ENCODE assay signal across 15 mouse cellular contexts in the genomic region with DNA sequence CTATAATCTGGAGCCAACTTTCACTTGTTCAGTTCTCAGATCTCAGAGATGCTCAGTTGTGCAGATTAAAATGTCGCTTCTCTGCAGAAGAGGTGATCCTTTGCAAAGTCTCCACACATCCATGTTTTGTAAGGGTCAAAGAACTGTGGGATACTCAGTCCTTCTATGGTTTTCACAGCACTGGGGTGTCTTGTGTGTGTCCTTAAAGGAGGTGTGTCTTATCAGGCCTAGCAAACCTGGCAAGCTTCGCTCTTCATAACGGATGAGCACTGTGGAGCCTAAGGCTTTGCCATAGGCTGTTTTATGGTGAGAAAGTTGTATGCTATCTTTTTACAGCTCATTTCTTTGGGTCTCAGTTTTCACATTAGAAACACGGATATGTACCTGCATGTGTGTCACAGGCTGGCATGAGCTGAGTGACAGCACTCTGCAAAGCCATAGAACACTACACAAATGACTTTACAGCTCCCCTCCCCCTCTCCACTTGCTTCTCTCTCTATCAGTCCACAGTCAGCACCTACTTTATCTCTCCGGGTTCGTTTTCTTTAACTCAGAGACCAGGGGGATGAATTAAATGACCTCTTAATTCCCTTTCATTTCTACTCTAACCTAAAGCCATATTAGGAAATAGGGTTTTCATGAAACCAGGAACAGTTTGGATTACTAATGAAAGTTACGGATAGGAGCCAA. TPM values are rescaled to one million over a fixed set of nuclear protein-coding genes. Genes with fewer than 3 reads are reported as not detected.
DNase-seq lines count a peak whose midpoint lies in the region; ATAC-seq and TF ChIP-seq lines count a peak whose summit lies in the region.
"Had no signal": no experiment of that assay in that cellular context is flagged by ENCODE, and none has a peak within 500 bp of the region (broad histone marks: within the 10 kb centered on the region; RNA-seq: fewer than 3 reads in every experiment).

No protein-coding gene starts in this region.

- H3K36me3 ChIP-seq in heart, embryonic 12.5 days = no peaks in the 10 kb centered on the region
- H3K36me3 ChIP-seq in MEL (ENCODE audit: control insufficient read depth in 1 of 2, insufficient read depth in 2 of 2, low read length in 2 of 2) = peaks cover 0 to 27% of the 10 kb centered on the region in 2 experiments; a peak in 2 of 4 replicates
- no peaks in the 10 kb centered on the region for H3K36me3 ChIP-seq in liver, embryonic 12.5 days
- H3K36me3 ChIP-seq: embryonic facial prominence, embryonic 15.5 days; forebrain, embryonic 15.5 days; lung, embryonic 15.5 days had no signal

- H3K9me3 ChIP-seq in heart, embryonic 12.5 days (replicated peaks) = no peaks in the 10 kb centered on the region
- no peaks in the 10 kb centered on the region for H3K9me3 ChIP-seq in MEL (replicated peaks; ENCODE audit: insufficient read depth, low read length)
- no peaks in the 10 kb centered on the region for H3K9me3 ChIP-seq in liver, embryonic 12.5 days (replicated peaks)
- H3K9me3 ChIP-seq: embryonic facial prominence, embryonic 15.5 days; forebrain, embryonic 15.5 days; lung, embryonic 15.5 days had no signal

- H3K4me1 ChIP-seq in heart, embryonic 12.5 days (replicated peaks) = peaks cover 26% of the 10 kb centered on the region
- H3K4me1 ChIP-seq in MEL (ENCODE audit: control insufficient read depth in 1 of 2, insufficient read depth in 2 of 2, low read length in 2 of 2) = peaks cover 10 to 24% of the 10 kb centered on the region in 2 experiments
- H3K4me1 ChIP-seq in liver, embryonic 12.5 days = peaks cover 98% of the 10 kb centered on the region
- H3K4me1 ChIP-seq: embryonic facial prominence, embryonic 15.5 days; forebrain, embryonic 15.5 days had no signal

- H3K4me2 ChIP-seq in heart, embryonic 12.5 days = peak overlapping the region; percentile 14; the same call in 1 of the 2 replicates
- peak overlapping the region; percentile 62 for H3K4me2 ChIP-seq in liver, embryonic 12.5 days
- H3K4me2 ChIP-seq: embryonic facial prominence, embryonic 15.5 days; forebrain, embryonic 15.5 days; lung, embryonic 15.5 days had no signal

- H3K9ac ChIP-seq in heart, embryonic 12.5 days = no peak overlapping the region
- peak overlapping the region; percentile 51 for H3K9ac ChIP-seq in MEL (ENCODE audit: control insufficient read depth, low read depth, low read length, poor library complexity, severe bottlenecking)
- H3K9ac ChIP-seq in liver, embryonic 12.5 days = peak overlapping the region; percentile 60
- H3K9ac ChIP-seq: embryonic facial prominence, embryonic 15.5 days; forebrain, embryonic 15.5 days; lung, embryonic 15.5 days had no signal

- H3K27me3 ChIP-seq in heart, embryonic 12.5 days (replicated peaks) = no peaks in the 10 kb centered on the region
- H3K27me3 ChIP-seq in MEL (ENCODE audit: control insufficient read depth in 1 of 2, insufficient read depth in 2 of 2, low read length in 2 of 2) = no peaks in the 10 kb centered on the region
- no peaks in the 10 kb centered on the region for H3K27me3 ChIP-seq in liver, embryonic 12.5 days (replicated peaks)
- H3K27me3 ChIP-seq: embryonic facial prominence, embryonic 15.5 days; forebrain, embryonic 15.5 days; lung, embryonic 15.5 days had no signal

- 37% methylated on average over 7 of the region's 7 CpGs for WGBS in heart, embryonic 12.5 days
- 26% methylated on average over 7 of the region's 7 CpGs for WGBS in liver, embryonic 12.5 days (ENCODE audit: insufficient replicate concordance)

- no peak overlapping the region for H3K27ac ChIP-seq in heart, embryonic 12.5 days (ENCODE audit: poor library complexity, severe bottlenecking)
- peak overlapping the region; percentile 57 for H3K27ac ChIP-seq in MEL (ENCODE audit: control insufficient read depth, low read depth, low read length)
- peak overlapping the region; percentile 93 for H3K27ac ChIP-seq in liver, embryonic 12.5 days
- H3K27ac ChIP-seq: embryonic facial prominence, embryonic 15.5 days; forebrain, embryonic 15.5 days; gastrocnemius, adult 2 months; kidney, postnatal 0 days; lung, embryonic 15.5 days had no signal

- TF ChIP-seq EP300 in MEL (IDR thresholded peaks at IDR 0.05; ENCODE audit: low read depth in 1 of 2, low read length in 2 of 2) = peak; percentile 71 to 80

- no peak for TF ChIP-seq CTCF in MEL (IDR thresholded peaks at IDR 0.05 in 2 of 3, conservative IDR thresholded peaks at IDR 0.05 in 1 of 3; ENCODE audit: control insufficient read depth in 1 of 3, insufficient read depth in 1 of 3, low read depth in 2 of 3, low read length in 3 of 3, poor library complexity in 1 of 3, severe bottlenecking in 1 of 3)

- H3K79me2 ChIP-seq in MEL (ENCODE audit: control insufficient read depth, insufficient read depth, low read length, poor library complexity) = no peaks in the 10 kb centered on the region

- H3K4me3 ChIP-seq in heart, embryonic 12.5 days = no peak overlapping the region
- peak overlapping the region; percentile 44 to 76 for H3K4me3 ChIP-seq in MEL (ENCODE audit: control insufficient read depth in 1 of 2, insufficient read depth in 1 of 2, low read depth in 2 of 2, low read length in 2 of 2)
- peak overlapping the region; percentile 20 for H3K4me3 ChIP-seq in liver, embryonic 12.5 days
- H3K4me3 ChIP-seq: embryonic facial prominence, embryonic 15.5 days; forebrain, embryonic 15.5 days; gastrocnemius, adult 2 months; lung, embryonic 15.5 days had no signal

- DNase-seq in heart, postnatal 4 days = no peak
- peak; percentile 78 for DNase-seq in MEL (ENCODE audit: low read depth, low spot score)
- DNase-seq in gastrocnemius, adult 8-10 months (ENCODE audit: low spot score in 2 of 2) = no peak
- DNase-seq in lung, adult 18-20 months = no peak
- DNase-seq in cerebellum, postnatal 25 days = no peak
- DNase-seq: cerebellum, adult 2 months; gastrocnemius, adult 2 months had no signal

- no peak for TF ChIP-seq RAD21 in MEL (IDR thresholded peaks at IDR 0.05; ENCODE audit: low read depth, low read length)

- TF ChIP-seq POLR2A in MEL (IDR thresholded peaks at IDR 0.05; ENCODE audit: control insufficient read depth in 1 of 2, insufficient read depth in 1 of 2, low read depth in 1 of 2, low read length in 2 of 2, poor library complexity in 1 of 2) = no peak

- peak; percentile 59; the same call in 1 of the 2 replicates for ATAC-seq in heart, embryonic 12.5 days (ENCODE audit: insufficient number of reproducible peaks, low FRiP score)
- peak; percentile 48; the same call in 1 of the 2 replicates for ATAC-seq in common myeloid progenitor, adult 5-6 weeks (replicated peaks; ENCODE audit: low read depth, poor library complexity, severe bottlenecking)
- peak; percentile 88 for ATAC-seq in liver, embryonic 12.5 days
- ATAC-seq: forebrain, embryonic 15.5 days; midbrain, embryonic 16.5 days had no signal

TF ChIP-seq in MEL, 35 proteins besides CTCF, POLR2A, EP300 and RAD21 (continues in another document):
- peak; percentile 69 for TF ChIP-seq GATA1 (IDR thresholded peaks at IDR 0.05; ENCODE audit: low read depth, low read length)
- no peak for TF ChIP-seq POLR2AphosphoS2 (IDR thresholded peaks at IDR 0.05; ENCODE audit: low read length)
- TF ChIP-seq MYC (IDR thresholded peaks at IDR 0.05; ENCODE audit: low read depth, low read length) = 0 out of 2 replicates have a peak, but pooled peaks have one; percentile 35
- no peak; the same call in 1 of the 2 replicates for TF ChIP-seq TBP (IDR thresholded peaks at IDR 0.05; ENCODE audit: low read depth, low read length)
- no peak for TF ChIP-seq USF1 (IDR thresholded peaks at IDR 0.05; ENCODE audit: low read depth, low read length)
- TF ChIP-seq MAX (IDR thresholded peaks at IDR 0.05; ENCODE audit: low read length) = no peak
- no peak for TF ChIP-seq CHD1 (IDR thresholded peaks at IDR 0.05; ENCODE audit: low read depth, low read length)
- no peak for TF ChIP-seq ELF1 (IDR thresholded peaks at IDR 0.05; ENCODE audit: low read depth, low read length)
- TF ChIP-seq MAFK (IDR thresholded peaks at IDR 0.05; ENCODE audit: borderline replicate concordance, low read depth, low read length) = no peak
- no peak; the same call in 1 of the 2 replicates for TF ChIP-seq KAT2A (conservative IDR thresholded peaks at IDR 0.05; ENCODE audit: low read depth, low read length)
- TF ChIP-seq BHLHE40 (IDR thresholded peaks at IDR 0.05; ENCODE audit: borderline replicate concordance, low read depth, low read length) = 0 out of 2 replicates have a peak, but pooled peaks have one; percentile 31
- peak; percentile 74 for TF ChIP-seq TCF12 (IDR thresholded peaks at IDR 0.05; ENCODE audit: low read depth, low read length)
- no peak for TF ChIP-seq ZNF384 (IDR thresholded peaks at IDR 0.05; ENCODE audit: low read depth, low read length)
- TF ChIP-seq MEF2A (IDR thresholded peaks at IDR 0.05; ENCODE audit: extremely low read depth, insufficient replicate concordance, low read depth, low read length, poor library complexity, severe bottlenecking) = no peak; the same call in 1 of the 2 replicates
- peak; percentile 68; the same call in 1 of the 2 replicates for TF ChIP-seq ETS1 (IDR thresholded peaks at IDR 0.05; ENCODE audit: low read depth, low read length)
- no peak for TF ChIP-seq NELFE (IDR thresholded peaks at IDR 0.05; ENCODE audit: low read depth, low read length)
- peak; percentile 15; the same call in 1 of the 2 replicates for TF ChIP-seq TAL1 (IDR thresholded peaks at IDR 0.05; ENCODE audit: low read length)
- TF ChIP-seq UBTF (IDR thresholded peaks at IDR 0.05; ENCODE audit: borderline replicate concordance, insufficient read depth, low read depth, low read length) = no peak
- TF ChIP-seq ZC3H11A (IDR thresholded peaks at IDR 0.05; ENCODE audit: low read depth, low read length) = no peak
- TF ChIP-seq MAZ (IDR thresholded peaks at IDR 0.05; ENCODE audit: low read depth, low read length) = peak; percentile 57; the same call in 1 of the 2 replicates
- 0 out of 2 replicates have a peak, but pooled peaks have one; percentile 24 for TF ChIP-seq SIN3A (IDR thresholded peaks at IDR 0.05; ENCODE audit: low read length)
- TF ChIP-seq MYB (IDR thresholded peaks at IDR 0.05; ENCODE audit: low read depth, low read length) = peak; percentile 67
- no peak for TF ChIP-seq POLR2AphosphoS5 (IDR thresholded peaks at IDR 0.05; ENCODE audit: borderline replicate concordance, low read depth, low read length)
- TF ChIP-seq MXI1 (IDR thresholded peaks at IDR 0.05; ENCODE audit: low read depth, low read length) = peak; percentile 29; the same call in 1 of the 2 replicates

RNA-seq across cellular contexts. Expression of a gene that starts 49.8 kb away (rescaled TPM):
- polyA plus RNA-seq in heart, embryonic 12.5 days (2016; fragmentation: Nextera tagmentation; extraction: Ambion mirVana) = 38.8 and 40.7 TPM in 2 replicates
- total RNA-seq in heart, postnatal 4 days (2021) = 100 to 1,000 TPM; 274 to 301 TPM
- 53.4 and 57.6 TPM in 2 replicates for total RNA-seq in MEL (2012; rRNA removed)
- polyA plus RNA-seq in MEL (2012; ENCODE audit: insufficient read depth in 1 of 2, insufficient read length in 2 of 2, low read depth in 1 of 2, low replicate concordance in 2 of 2, missing spikeins in 1 of 2) = 10 to 100 TPM; 74.9 to 78.9 TPM
- total RNA-seq in common myeloid progenitor, adult 5-6 weeks (2017) = 190 and 196 TPM in 2 replicates
- 71.1 and 73.2 TPM in 2 replicates for polyA plus RNA-seq in liver, embryonic 12.5 days (2016; fragmentation: Nextera tagmentation; extraction: Ambion mirVana)
- total RNA-seq in gastrocnemius, adult 8-10 months (2022) = 10 to 100 TPM; 64.1 to 79.4 (median 77.9) TPM
